Mouse (Mus musculus) small intestine, adult 2 months (tissue): Measurements from ENCODE around the gene Tfdp2. TPM values are rescaled to one million over a fixed set of nuclear protein-coding genes. Genes with fewer than 3 reads are reported as not detected.

Experiments
- H3K27ac ChIP-seq: fragments of 200-500 bp; 2 replicates; pipeline ENCODE4 v1.5.1; 2012; ENCODE audit warnings: low read depth, low read length, control low read depth, inconsistent platforms; ENCODE audit not compliant: insufficient read depth
- H3K27me3 ChIP-seq: fragments of 200-500 bp; 2 replicates; pipeline ENCODE4 v1.6.1; 2012; ENCODE audit warnings: mild to moderate bottlenecking, moderate library complexity, low read length, inconsistent platforms; ENCODE audit not compliant: control insufficient read depth, insufficient read depth
- H3K36me3 ChIP-seq: fragments of 200-500 bp; 2 replicates; pipeline ENCODE4 v1.6.1; 2012; ENCODE audit warnings: mild to moderate bottlenecking, low read length, control low read depth, inconsistent platforms; ENCODE audit not compliant: control insufficient read depth, insufficient read depth
- H3K4me1 ChIP-seq: fragments of 200-500 bp; 2 replicates; pipeline ENCODE4 v1.6.1; 2012; ENCODE audit warnings: low read length, inconsistent platforms, mixed read lengths; ENCODE audit not compliant: control insufficient read depth, insufficient read depth, insufficient read length
- H3K4me3 ChIP-seq: fragments of 200-500 bp; 2 replicates; pipeline ENCODE4 v1.5.1; 2012; ENCODE audit warnings: low read depth, mild to moderate bottlenecking, control low read depth, inconsistent platforms, low read length, moderate library complexity
- CTCF ChIP-seq: fragments of 200-500 bp; IDR thresholded peaks from 2 replicates; pipeline ENCODE4 v1.5.1; 2012; ENCODE audit warnings: low read depth, mild to moderate bottlenecking, control low read depth, inconsistent platforms, low read length, moderate library complexity, mixed read lengths; ENCODE audit not compliant: insufficient replicate concordance, insufficient read length; ENCODE audit errors: extremely low read depth
- POLR2A ChIP-seq: fragments of 200-500 bp; IDR thresholded peaks from 2 replicates; pipeline ENCODE4 v1.6.1; 2012; ENCODE audit warnings: low read depth, mild to moderate bottlenecking, control low read depth, inconsistent platforms, low read length, moderate library complexity
- WGBS: fragments of 180-500 bp; shearing (Covaris S2); methylation state at CpG from one replicate; pipeline ENCODE4 v1.1.7; 2018; 5-methylcytosine and 5-hydroxymethylcytosine counted together
- polyA plus RNA-seq: library from polyadenylated mRNA; depleted of rRNA; stranded (reverse); fragments of >200 nt; gene quantifications from 2 replicates; pipeline ENCODE4 v1.2.3, GENCODE M21; 2012

Tfdp2 gene
- polyA plus RNA-seq, 1 experiment, result 23.9 TPM

DNA sequence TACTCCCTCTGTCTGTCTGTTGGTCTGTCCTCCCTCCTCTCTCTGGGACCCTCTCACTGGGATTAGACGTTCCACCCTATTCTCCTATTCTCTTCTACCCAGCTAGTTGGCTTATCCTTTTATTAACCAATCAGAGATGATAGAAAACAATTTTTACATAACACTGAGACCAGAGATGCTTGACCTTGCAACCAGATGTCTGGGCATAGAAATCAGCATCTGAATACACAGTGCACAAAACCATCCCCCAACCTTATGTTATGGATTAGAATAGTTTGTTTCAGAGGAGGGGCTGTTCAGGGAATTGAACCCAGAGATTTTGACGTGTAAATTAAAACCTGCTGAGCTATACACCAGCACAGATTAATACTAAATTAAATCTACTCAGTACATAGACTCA lies 34.2 kb downstream of the Tfdp2 start:
- WGBS, result 89% methylated on average over 2 of the region's 2 CpGs
- TF ChIP-seq POLR2A, result no peak
- TF ChIP-seq CTCF, result no peak

DNA sequence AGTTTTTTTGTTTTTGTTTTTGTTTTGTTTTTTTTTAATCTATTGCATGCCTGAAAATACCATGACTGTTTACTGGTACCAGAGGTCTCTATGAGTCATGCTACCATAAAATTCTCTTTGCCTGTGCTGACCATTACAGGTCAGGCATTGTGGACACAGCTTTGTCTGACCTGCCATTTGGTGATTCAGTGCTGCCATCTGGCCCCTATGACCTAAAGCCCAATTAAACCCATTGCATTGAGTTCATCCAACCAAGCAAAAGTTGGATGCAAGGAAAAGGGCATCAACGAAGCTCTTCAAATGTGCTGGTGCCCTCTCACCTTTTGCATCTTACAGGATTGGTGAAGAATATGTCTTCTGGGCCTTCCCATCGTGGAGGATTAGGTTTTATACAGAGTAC lies 39.4 kb downstream of the Tfdp2 start:
- Histone ChIP-seq H3K27ac (no peak overlapping the region), H3K4me1 (no peaks in the 10 kb centered on the region), H3K27me3 (no peaks in the 10 kb centered on the region), H3K4me3 (no peak overlapping the region), H3K36me3 (peaks cover 3% of the 10 kb centered on the region; the same call in 1 of the 2 replicates)
- TF ChIP-seq CTCF, result no peak
- TF ChIP-seq POLR2A, result no peak
- 90% methylated on average over 2 of the region's 2 CpGs for WGBS

More for the DNA sequence above, 34.2 kb downstream of the Tfdp2 start:
- H3K4me1 ChIP-seq, result no peaks in the 10 kb centered on the region
- peaks cover 3% of the 10 kb centered on the region; the same call in 1 of the 2 replicates for H3K36me3 ChIP-seq
- no peak overlapping the region for H3K27ac ChIP-seq
- H3K27me3 ChIP-seq, result no peaks in the 10 kb centered on the region
- H3K4me3 ChIP-seq, result no peak overlapping the region

DNA sequence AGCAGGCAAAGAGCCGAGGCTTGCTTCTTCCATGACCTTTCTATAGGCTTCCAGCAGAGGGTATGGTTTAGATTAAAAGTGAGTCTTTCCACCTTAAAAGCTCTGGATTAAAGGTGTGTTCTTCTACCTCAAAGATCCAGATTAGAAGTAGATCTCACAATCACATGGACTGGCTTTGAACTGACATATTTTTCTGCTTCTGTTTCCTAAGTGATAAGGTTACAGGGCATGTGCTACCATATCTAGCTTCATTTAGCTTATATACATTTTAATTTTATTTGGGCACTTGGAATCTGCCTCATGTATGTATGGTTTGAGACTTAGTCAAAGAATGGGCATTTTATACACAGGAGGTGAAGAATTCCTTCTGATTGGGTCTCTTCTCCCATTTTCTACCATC lies 41.3 kb downstream of the Tfdp2 start:
- Histone ChIP-seq H3K27ac (no peak overlapping the region), H3K27me3 (no peaks in the 10 kb centered on the region), H3K4me1 (no peaks in the 10 kb centered on the region), H3K36me3 (peaks cover 5% of the 10 kb centered on the region; the same call in 1 of the 2 replicates), H3K4me3 (no peak overlapping the region)
- WGBS, result 93% methylated on average over 1 of the region's 1 CpGs
- TF ChIP-seq POLR2A (no peak), CTCF (no peak)

DNA sequence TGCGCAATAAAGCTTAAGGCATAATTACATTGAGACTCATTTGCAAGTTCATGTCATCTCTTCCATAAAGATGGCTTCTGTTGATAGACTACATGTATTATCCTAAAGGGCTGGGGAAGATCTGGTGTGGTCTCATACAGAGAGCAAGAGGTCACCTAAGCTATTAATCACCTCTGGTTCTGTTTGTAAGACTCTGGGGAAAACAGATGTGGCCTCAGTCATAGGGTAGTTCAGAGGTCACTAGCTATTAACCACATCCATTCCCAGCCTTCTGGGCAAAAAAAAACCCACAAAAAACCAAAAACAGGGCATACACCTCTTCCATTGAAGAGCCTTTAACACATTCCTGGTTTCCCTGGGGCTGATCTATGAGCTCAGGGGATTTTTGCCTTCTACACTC lies 42.2 kb downstream of the Tfdp2 start:
- peaks cover 3% of the 10 kb centered on the region; the same call in 1 of the 2 replicates for H3K4me1 ChIP-seq
- H3K27ac ChIP-seq, result no peak overlapping the region
- H3K4me3 ChIP-seq, result no peak overlapping the region
- peaks cover 4% of the 10 kb centered on the region; the same call in 1 of the 2 replicates for H3K36me3 ChIP-seq
- 98% methylated on average over 1 of the region's 1 CpGs for WGBS
- no peaks in the 10 kb centered on the region for H3K27me3 ChIP-seq
- no peak for TF ChIP-seq POLR2A
- no peak for TF ChIP-seq CTCF

DNA sequence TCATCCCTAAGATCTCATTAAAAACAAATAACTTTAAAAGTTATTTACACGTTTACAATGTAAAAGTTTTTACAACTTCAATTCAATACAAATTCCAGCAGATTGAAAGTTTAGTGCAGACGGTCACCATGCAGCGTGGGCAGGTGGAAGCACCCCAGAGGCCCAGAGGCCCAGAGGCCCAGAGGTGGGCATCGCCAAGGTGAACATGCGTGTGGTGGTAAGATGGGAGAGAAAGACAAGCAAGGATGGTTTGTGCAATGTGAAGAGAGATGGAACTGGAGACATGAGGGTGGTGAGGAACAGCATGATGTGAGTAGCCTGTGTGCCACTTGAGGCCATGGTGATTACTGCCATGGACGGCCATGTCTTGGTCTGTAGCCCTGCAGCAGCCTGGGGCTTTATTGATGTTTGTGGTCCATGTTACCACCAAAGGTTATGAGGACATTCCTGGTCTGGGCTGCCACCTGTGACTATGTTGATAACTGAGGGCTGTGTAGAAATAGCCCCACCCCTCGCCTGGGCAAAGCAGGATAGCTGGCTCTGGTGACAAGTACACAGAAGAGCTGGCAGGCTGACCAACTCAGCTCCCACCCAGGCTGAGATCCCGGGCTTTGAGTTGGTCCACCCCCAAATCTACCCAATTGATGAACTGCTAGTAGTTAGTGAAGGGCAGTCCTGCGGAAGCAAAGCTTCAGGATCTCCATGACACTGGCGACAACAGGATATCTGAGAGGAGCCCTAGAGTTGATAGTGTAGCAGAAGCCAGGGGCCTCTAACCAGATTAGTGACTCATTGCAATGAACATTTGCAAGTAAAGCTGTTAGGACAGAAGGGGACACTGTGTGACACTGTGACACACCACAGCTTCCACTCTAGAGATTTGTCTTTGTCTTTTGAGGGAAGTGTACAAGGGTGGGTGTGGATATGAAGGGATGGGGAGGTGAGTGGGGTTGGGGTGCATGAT lies 45.3 kb downstream of the Tfdp2 start:
- Histone ChIP-seq H3K27me3 (no peaks in the 10 kb centered on the region), H3K4me1 (peaks cover 10% of the 10 kb centered on the region; the same call in 1 of the 2 replicates), H3K36me3 (peaks cover 2% of the 10 kb centered on the region; the same call in 1 of the 2 replicates), H3K27ac (no peak overlapping the region), H3K4me3 (no peak overlapping the region)
- WGBS, result 90% methylated on average over 10 of the region's 10 CpGs
- TF ChIP-seq POLR2A (no peak), CTCF (no peak)

DNA sequence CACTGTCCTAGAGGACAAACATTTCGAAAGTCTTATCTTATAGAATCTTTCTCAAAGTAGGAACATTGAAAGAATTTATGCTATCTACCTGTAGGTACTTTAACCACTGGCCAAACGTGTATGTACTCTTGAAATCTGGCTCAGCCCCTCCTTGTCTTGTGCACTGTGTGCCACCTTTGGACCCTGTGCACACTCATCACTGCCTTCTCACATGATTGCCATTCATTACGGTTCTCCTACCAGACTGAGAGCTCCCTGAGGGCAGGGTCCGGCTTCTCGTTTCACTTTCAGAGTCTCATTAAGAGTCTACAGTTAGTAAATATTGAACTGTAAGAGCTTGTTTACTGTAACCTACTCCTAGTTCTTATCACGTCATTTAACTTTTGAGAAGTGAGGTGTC lies 47.8 kb downstream of the Tfdp2 start:
- 33% methylated on average over 6 of the region's 6 CpGs for WGBS
- Histone ChIP-seq H3K27me3 (no peaks in the 10 kb centered on the region), H3K36me3 (peaks cover 4% of the 10 kb centered on the region), H3K27ac (peak overlapping the region; percentile 86), H3K4me1 (peaks cover 12% of the 10 kb centered on the region; the same call in 1 of the 2 replicates), H3K4me3 (no peak overlapping the region)
- TF ChIP-seq POLR2A (no peak), CTCF (no peak)

DNA sequence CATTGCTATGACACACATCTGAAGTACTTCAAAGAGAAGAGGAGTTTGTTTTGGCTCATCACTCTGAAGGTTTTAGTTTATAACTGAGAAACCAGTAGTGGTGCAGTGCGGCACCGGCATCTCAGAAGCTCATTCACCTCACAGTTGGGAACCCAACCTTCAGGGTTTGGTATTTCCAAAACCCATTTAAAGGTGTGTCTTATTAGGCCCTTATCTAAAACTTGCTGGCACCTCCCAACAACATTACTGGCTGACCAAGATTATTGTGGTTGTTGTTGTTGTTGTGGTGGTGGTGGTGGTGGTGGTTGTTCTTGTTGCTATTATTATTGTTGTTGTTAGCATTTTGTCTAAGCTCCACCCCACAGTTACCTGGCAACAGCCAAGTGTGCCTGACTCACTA lies 58.7 kb downstream of the Tfdp2 start:
- WGBS, result 89% methylated on average over 2 of the region's 2 CpGs
- Histone ChIP-seq H3K4me1 (peaks cover 7% of the 10 kb centered on the region; the same call in 1 of the 2 replicates), H3K36me3 (peaks cover 2% of the 10 kb centered on the region; the same call in 1 of the 2 replicates), H3K27ac (no peak overlapping the region), H3K4me3 (no peak overlapping the region), H3K27me3 (no peaks in the 10 kb centered on the region)
- no peak for TF ChIP-seq CTCF
- TF ChIP-seq POLR2A, result no peak

DNA sequence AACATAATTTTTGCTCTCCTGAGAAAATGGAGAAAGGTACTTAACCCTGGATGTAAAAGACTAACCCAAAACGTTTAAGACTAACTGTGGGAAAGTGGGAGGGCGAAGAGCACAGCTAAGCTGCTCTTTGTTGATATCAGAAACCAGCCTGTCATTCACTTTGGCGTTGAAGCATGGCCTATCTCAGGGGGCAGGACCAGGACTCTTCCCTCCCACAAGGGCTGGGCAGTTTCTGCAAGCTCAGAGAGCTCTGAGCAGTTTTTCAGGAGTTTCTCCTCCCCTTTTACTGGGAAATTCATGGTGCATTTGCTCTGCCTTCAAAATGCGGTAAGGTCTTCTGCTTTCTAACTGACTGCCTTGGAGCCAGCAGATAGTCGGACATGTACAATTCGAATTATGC lies 62.4 kb downstream of the Tfdp2 start:
- peaks cover 7% of the 10 kb centered on the region; the same call in 1 of the 2 replicates for H3K4me1 ChIP-seq
- no peak overlapping the region for H3K27ac ChIP-seq
- no peak overlapping the region for H3K4me3 ChIP-seq
- WGBS, result 47% methylated on average over 6 of the region's 6 CpGs
- TF ChIP-seq POLR2A (no peak), CTCF (no peak)
- H3K27me3 ChIP-seq, result no peaks in the 10 kb centered on the region
- H3K36me3 ChIP-seq, result no peaks in the 10 kb centered on the region; the same call in 1 of the 2 replicates
